Mouse (Mus musculus): Measurements from ENCODE around the gene Cxadr. TPM values are rescaled to one million over a fixed set of nuclear protein-coding genes. Genes with fewer than 3 reads are reported as not detected.

The Cxadr gene
- polyA plus RNA-seq, 1 experiment from 2014 or later = 27.1 TPM

- Histone ChIP-seq H3K4me2 (ENCODE audit: low read depth, low read length) (peak overlapping the region; percentile 78), H3K4me1 (ENCODE audit: insufficient read depth) (peaks cover 19% of the 10 kb centered on the region), H3K4me3 (ENCODE audit: low read depth, low read length) (peak overlapping the region; percentile 76), H3K27me3 (ENCODE audit: insufficient read depth, low read length) (peaks cover 13% of the 10 kb centered on the region), H3K36me3 (replicated peaks; ENCODE audit: insufficient read depth, low read length) (no peaks in the 10 kb centered on the region; the same call in 1 of the 2 replicates), H3K9ac (replicated peaks) (peak overlapping the region; percentile 86), H3K9me3 (ENCODE audit: low read length) (no peaks in the 10 kb centered on the region), H3K27ac (ENCODE audit: low read depth) (peak overlapping the region; percentile 92)
- DNase-seq (no peak), ATAC-seq (peak; percentile 16; the same call in 1 of the 2 replicates)
- WGBS (ENCODE audit: insufficient replicate concordance) = 1% methylated on average over 51 of the region's 65 CpGs
- no peak for TF ChIP-seq CTCF (IDR thresholded peaks at IDR 0.05; ENCODE audit: low read depth)
- TF ChIP-seq EP300 (IDR thresholded peaks at IDR 0.05; ENCODE audit: low read depth) = no peak
Observed at GRCm38 (mm10) chr16:78301831-78302677, 765 bp downstream of the Cxadr start.

- DNase-seq (no peak), ATAC-seq (no peak)
- Histone ChIP-seq H3K27ac (ENCODE audit: low read depth) (peak overlapping the region; percentile 92), H3K4me2 (ENCODE audit: low read depth, low read length) (peak overlapping the region; percentile 78), H3K9me3 (ENCODE audit: low read length) (no peaks in the 10 kb centered on the region), H3K4me1 (ENCODE audit: insufficient read depth) (peaks cover 19% of the 10 kb centered on the region), H3K9ac (replicated peaks) (peak overlapping the region; percentile 86), H3K36me3 (replicated peaks; ENCODE audit: insufficient read depth, low read length) (no peaks in the 10 kb centered on the region; the same call in 1 of the 2 replicates), H3K4me3 (ENCODE audit: low read depth, low read length) (peak overlapping the region; percentile 76), H3K27me3 (ENCODE audit: insufficient read depth, low read length) (peaks cover 13% of the 10 kb centered on the region)
- TF ChIP-seq EP300 (IDR thresholded peaks at IDR 0.05; ENCODE audit: low read depth) (no peak), CTCF (IDR thresholded peaks at IDR 0.05; ENCODE audit: low read depth) (no peak)
- WGBS (ENCODE audit: insufficient replicate concordance) = 9% methylated on average over 10 of the region's 10 CpGs
Observed at GRCm38 (mm10) chr16:78302678-78303050, 1.4 kb downstream of the Cxadr start.

GRCm38 (mm10) chr16:78305606-78306100, 4.4 kb downstream of the Cxadr start:
- peaks cover 13% of the 10 kb centered on the region for H3K27me3 ChIP-seq (ENCODE audit: insufficient read depth, low read length)
- no peak overlapping the region for H3K9ac ChIP-seq (replicated peaks)
- TF ChIP-seq CTCF (IDR thresholded peaks at IDR 0.05; ENCODE audit: low read depth) (no peak), EP300 (IDR thresholded peaks at IDR 0.05; ENCODE audit: low read depth) (no peak)
- DNase-seq (peak; percentile 45), ATAC-seq (peak; percentile 56)
- H3K9me3 ChIP-seq (ENCODE audit: low read length) = no peaks in the 10 kb centered on the region
- H3K4me2 ChIP-seq (ENCODE audit: low read depth, low read length) = peak overlapping the region; percentile 6; the same call in 1 of the 2 replicates
- H3K4me1 ChIP-seq (ENCODE audit: insufficient read depth) = peaks cover 24% of the 10 kb centered on the region
- H3K27ac ChIP-seq (ENCODE audit: low read depth) = peak overlapping the region; percentile 92
- no peaks in the 10 kb centered on the region; the same call in 1 of the 2 replicates for H3K36me3 ChIP-seq (replicated peaks; ENCODE audit: insufficient read depth, low read length)
- no peak overlapping the region for H3K4me3 ChIP-seq (ENCODE audit: low read depth, low read length)
- WGBS (ENCODE audit: insufficient replicate concordance) = 52% methylated on average over 12 of the region's 12 CpGs

DNA sequence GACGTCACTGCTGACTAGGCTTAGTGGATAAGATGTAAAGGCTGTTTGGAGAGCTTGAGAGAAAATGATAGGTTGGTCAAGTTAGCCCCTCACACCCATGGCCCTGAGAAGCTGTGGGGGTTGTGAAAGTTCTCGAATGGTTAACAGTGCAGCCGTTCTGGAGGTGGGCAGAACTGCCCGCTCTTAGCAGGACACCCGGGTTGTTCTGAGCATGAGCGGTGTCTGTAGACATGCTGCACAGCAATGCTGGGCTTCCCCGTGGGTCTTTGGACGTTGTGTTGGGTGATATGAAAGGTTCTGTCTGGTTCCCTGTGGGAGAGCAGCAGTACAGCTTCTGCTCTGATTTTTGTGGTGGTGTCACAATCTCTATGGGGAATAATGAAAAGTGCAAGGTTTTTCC, 5.3 kb downstream of the Cxadr start:
- no peak for ATAC-seq
- peak overlapping the region; percentile 92; the same call in 1 of the 2 replicates for H3K27ac ChIP-seq (ENCODE audit: low read depth)
- H3K9me3 ChIP-seq (ENCODE audit: low read length) = no peaks in the 10 kb centered on the region
- TF ChIP-seq EP300 (IDR thresholded peaks at IDR 0.05; ENCODE audit: low read depth) (no peak), CTCF (IDR thresholded peaks at IDR 0.05; ENCODE audit: low read depth) (no peak)
- no peak overlapping the region for H3K9ac ChIP-seq (replicated peaks)
- DNase-seq = no peak
- H3K4me2 ChIP-seq (ENCODE audit: low read depth, low read length) = no peak overlapping the region
- peaks cover 8% of the 10 kb centered on the region for H3K27me3 ChIP-seq (ENCODE audit: insufficient read depth, low read length)
- H3K4me1 ChIP-seq (ENCODE audit: insufficient read depth) = peaks cover 20% of the 10 kb centered on the region
- 60% methylated on average over 8 of the region's 8 CpGs for WGBS (ENCODE audit: insufficient replicate concordance)
- no peaks in the 10 kb centered on the region; the same call in 1 of the 2 replicates for H3K36me3 ChIP-seq (replicated peaks; ENCODE audit: insufficient read depth, low read length)
- no peak overlapping the region for H3K4me3 ChIP-seq (ENCODE audit: low read depth, low read length)

DNA sequence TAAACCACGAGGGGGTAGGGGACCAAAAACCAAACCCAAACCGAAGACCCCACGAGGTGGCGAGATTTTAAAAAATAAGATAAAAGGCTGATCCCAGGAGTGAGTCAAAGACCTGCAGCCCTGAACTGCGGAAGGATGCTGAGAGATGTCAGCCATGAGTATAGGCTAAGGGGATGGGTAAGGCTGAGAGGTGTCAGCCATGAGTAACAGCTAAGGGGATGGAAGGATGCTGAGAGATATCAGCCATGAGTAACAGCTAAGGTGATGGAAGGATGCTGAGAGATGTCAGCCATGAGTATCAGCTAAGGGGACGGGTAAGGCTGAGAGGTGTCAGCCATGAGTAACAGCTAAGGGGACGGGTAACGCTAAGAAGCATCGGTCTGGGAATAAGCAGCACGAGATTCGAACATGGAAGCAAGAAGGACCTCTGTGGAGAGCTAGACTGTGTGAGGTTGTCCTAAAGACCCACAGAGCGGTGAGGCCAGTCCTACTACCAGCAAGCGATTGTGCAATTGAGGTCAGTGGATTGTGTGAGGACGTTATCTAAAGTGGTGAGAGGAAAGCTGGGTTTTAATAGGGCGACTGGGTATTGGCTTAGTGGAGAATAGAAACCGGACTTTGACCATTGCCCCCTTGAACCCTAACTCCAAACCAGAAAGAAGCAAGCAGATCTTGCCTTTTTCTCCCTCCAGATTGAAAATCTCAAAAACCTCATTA, 6.3 kb downstream of the Cxadr start:
- Histone ChIP-seq H3K4me1 (ENCODE audit: insufficient read depth) (peaks cover 20% of the 10 kb centered on the region), H3K4me2 (ENCODE audit: low read depth, low read length) (peak overlapping the region; percentile 18; the same call in 1 of the 2 replicates), H3K9me3 (ENCODE audit: low read length) (no peaks in the 10 kb centered on the region), H3K4me3 (ENCODE audit: low read depth, low read length) (no peak overlapping the region), H3K27ac (ENCODE audit: low read depth) (peak overlapping the region; percentile 92), H3K27me3 (ENCODE audit: insufficient read depth, low read length) (no peaks in the 10 kb centered on the region), H3K36me3 (replicated peaks; ENCODE audit: insufficient read depth, low read length) (no peaks in the 10 kb centered on the region; the same call in 1 of the 2 replicates), H3K9ac (replicated peaks) (no peak overlapping the region)
- no peak for DNase-seq
- TF ChIP-seq CTCF (IDR thresholded peaks at IDR 0.05; ENCODE audit: low read depth) (no peak), EP300 (IDR thresholded peaks at IDR 0.05; ENCODE audit: low read depth) (no peak; the same call in 1 of the 2 replicates)
- 71% methylated on average over 16 of the region's 16 CpGs for WGBS (ENCODE audit: insufficient replicate concordance)
- ATAC-seq = peak; percentile 55

- Histone ChIP-seq H3K27me3 (ENCODE audit: insufficient read depth, low read length) (no peaks in the 10 kb centered on the region), H3K4me2 (ENCODE audit: low read depth, low read length) (peak overlapping the region; percentile 55), H3K27ac (ENCODE audit: low read depth) (peak overlapping the region; percentile 77), H3K4me1 (ENCODE audit: insufficient read depth) (peaks cover 20% of the 10 kb centered on the region), H3K36me3 (replicated peaks; ENCODE audit: insufficient read depth, low read length) (no peaks in the 10 kb centered on the region), H3K4me3 (ENCODE audit: low read depth, low read length) (no peak overlapping the region), H3K9me3 (ENCODE audit: low read length) (no peaks in the 10 kb centered on the region), H3K9ac (replicated peaks) (peak overlapping the region; percentile 47; the same call in 1 of the 2 replicates)
- DNase-seq (no peak), ATAC-seq (peak; percentile 78)
- TF ChIP-seq EP300 (IDR thresholded peaks at IDR 0.05; ENCODE audit: low read depth) (no peak), CTCF (IDR thresholded peaks at IDR 0.05; ENCODE audit: low read depth) (no peak)
- 46% methylated on average over 6 of the region's 6 CpGs for WGBS (ENCODE audit: insufficient replicate concordance)
Observed at GRCm38 (mm10) chr16:78309258-78309657, 8.0 kb downstream of the Cxadr start.
